Mouse (Mus musculus): Measurements from ENCODE around the gene Nt5c. TPM values are rescaled to one million over a fixed set of nuclear protein-coding genes. Genes with fewer than 3 reads are reported as not detected.
"Not testable (repeated sequence)": the region's sequence is repeated elsewhere in the genome, so short reads cannot be mapped to it uniquely, and the experiment has no call there.

Gene Nt5c
- polyA plus RNA-seq (2015; fragmentation: Nextera tagmentation; extraction: Ambion mirVana), result 210 and 221 TPM in 2 replicates

GRCm38 (mm10) chr11:115491356-115492083 lies at the start of gene Nt5c:
TSS of gene Nt5c (minus strand) at chr11:115491862.
- peak; percentile 87 for DNase-seq (ENCODE audit: low spot score)

GRCm38 (mm10) chr11:115538045-115538444 lies 46.4 kb upstream of the Nt5c start:
- peak; percentile 14 for DNase-seq (ENCODE audit: low spot score)

- DNase-seq (ENCODE audit: low spot score), result peak; percentile 35
These were observed 45.4 kb upstream of the Nt5c start for GRCm38 (mm10) chr11:115536856-115537568.

- DNase-seq (ENCODE audit: low spot score), result peak; percentile 99
These were observed 44.5 kb upstream of the Nt5c start, which contains the start of gene Sumo2 for GRCm38 (mm10) chr11:115536038-115536681. TSS of gene Sumo2 (minus strand) at chr11:115536276.

GRCm38 (mm10) chr11:115535401-115536037 lies 43.9 kb upstream of the Nt5c start:
- peak; percentile 81 for DNase-seq (ENCODE audit: low spot score)

GRCm38 (mm10) chr11:115534759-115535371 lies 43.2 kb upstream of the Nt5c start:
- peak; percentile 23 for DNase-seq (ENCODE audit: low spot score)

- not testable (repeated sequence) for DNase-seq (ENCODE audit: low spot score)
These were observed 34.8 kb upstream of the Nt5c start for GRCm38 (mm10) chr11:115526446-115526845.

- no peak for DNase-seq (ENCODE audit: low spot score)
These were observed 31.0 kb upstream of the Nt5c start for GRCm38 (mm10) chr11:115522703-115523102.

- no peak for DNase-seq (ENCODE audit: low spot score)
These were observed 30.6 kb upstream of the Nt5c start for GRCm38 (mm10) chr11:115522238-115522637.

GRCm38 (mm10) chr11:115521080-115521479 lies 29.4 kb upstream of the Nt5c start:
- no peak for DNase-seq (ENCODE audit: low spot score)

- DNase-seq (ENCODE audit: low spot score), result no peak
These were observed 28.6 kb upstream of the Nt5c start for GRCm38 (mm10) chr11:115520218-115520617.

- DNase-seq (ENCODE audit: low spot score), result no peak
These were observed 27.9 kb upstream of the Nt5c start for GRCm38 (mm10) chr11:115519581-115519980.

GRCm38 (mm10) chr11:115518693-115519092 lies 27.0 kb upstream of the Nt5c start:
- DNase-seq (ENCODE audit: low spot score), result no peak

GRCm38 (mm10) chr11:115516942-115517341 lies 25.3 kb upstream of the Nt5c start:
- DNase-seq (ENCODE audit: low spot score), result no peak

GRCm38 (mm10) chr11:115515021-115515420 lies 23.4 kb upstream of the Nt5c start:
- peak; percentile 7 for DNase-seq (ENCODE audit: low spot score)

- peak; percentile 98 for DNase-seq (ENCODE audit: low spot score)
These were observed 22.6 kb upstream of the Nt5c start, which contains the start of gene Jpt1 for GRCm38 (mm10) chr11:115514238-115514663. TSS of gene Jpt1 (minus strand) at chr11:115514387.

GRCm38 (mm10) chr11:115513271-115514237 lies 21.9 kb upstream of the Nt5c start:
- peak; percentile 39 for DNase-seq (ENCODE audit: low spot score)

GRCm38 (mm10) chr11:115512407-115513183 lies 20.9 kb upstream of the Nt5c start:
- DNase-seq (ENCODE audit: low spot score), result peak; percentile 58

GRCm38 (mm10) chr11:115512004-115512403 lies 20.3 kb upstream of the Nt5c start:
- DNase-seq (ENCODE audit: low spot score), result no peak

Data from thymus, postnatal 0 days (tissue).